Mouse (Mus musculus): Measurements from ENCODE around the gene Stac.

The Stac gene

GRCm38 (mm10) chr9:111587527-111587926, 102.6 kb downstream of the Stac start:
- no peak for DNase-seq

GRCm38 (mm10) chr9:111578784-111579183, 111.4 kb downstream of the Stac start:
- no peak for DNase-seq

GRCm38 (mm10) chr9:111577453-111577852, 112.7 kb downstream of the Stac start:
- no peak for DNase-seq

- DNase-seq: no peak
Measured at GRCm38 (mm10) chr9:111575889-111576288, 114.3 kb downstream of the Stac start.

- DNase-seq: no peak
Measured at GRCm38 (mm10) chr9:111573836-111574235, 116.3 kb downstream of the Stac start.

GRCm38 (mm10) chr9:111571619-111572018, 118.5 kb downstream of the Stac start:
- peak; percentile 46 for DNase-seq

- no peak for DNase-seq
Measured at GRCm38 (mm10) chr9:111564176-111564575, 126.0 kb downstream of the Stac start.

- DNase-seq: no peak
Measured at GRCm38 (mm10) chr9:111563226-111563625, 126.9 kb downstream of the Stac start.

GRCm38 (mm10) chr9:111562217-111562988, 127.7 kb downstream of the Stac start:
- DNase-seq: peak; percentile 24

- DNase-seq: no peak
Measured at GRCm38 (mm10) chr9:111556699-111557098, 133.4 kb downstream of the Stac start.

- DNase-seq: no peak
Measured at GRCm38 (mm10) chr9:111552865-111553264, 137.3 kb downstream of the Stac start.

- peak; percentile 49 for DNase-seq
Measured at GRCm38 (mm10) chr9:111551461-111552190, 138.5 kb downstream of the Stac start.

- DNase-seq: no peak
Measured at GRCm38 (mm10) chr9:111550963-111551321, 139.2 kb downstream of the Stac start.

GRCm38 (mm10) chr9:111550281-111550962, 139.7 kb downstream of the Stac start:
- no peak for DNase-seq

GRCm38 (mm10) chr9:111542663-111543062, 147.5 kb downstream of the Stac start:
- DNase-seq: peak; percentile 29

GRCm38 (mm10) chr9:111535445-111536064, 154.6 kb downstream of the Stac start:
- no peak for DNase-seq

- DNase-seq: no peak
Measured at GRCm38 (mm10) chr9:111534744-111535423, 155.3 kb downstream of the Stac start.

- DNase-seq: no peak
Measured at GRCm38 (mm10) chr9:111523871-111524270, 166.3 kb downstream of the Stac start.

GRCm38 (mm10) chr9:111523111-111523510, 167.0 kb downstream of the Stac start:
- DNase-seq: no peak

GRCm38 (mm10) chr9:111522226-111522625, 167.9 kb downstream of the Stac start:
- no peak for DNase-seq

- no peak for DNase-seq
Measured at GRCm38 (mm10) chr9:111515536-111515935, 174.6 kb downstream of the Stac start.

All from kidney, postnatal 10 days (tissue).